Mouse (Mus musculus) urinary bladder, postnatal 10 days (tissue): ENCODE measurements around the gene Gm28048.

ENCODE experiments used
- DNase-seq: peaks from one replicate; pipeline ENCODE4 v3.0.0; 2022; ENCODE audit warnings: low spot score

The Gm28048 gene

GRCm38 (mm10) chr11:22832600-22832999, 149.3 kb downstream of the Gm28048 start:
- DNase-seq: no peak

DNA sequence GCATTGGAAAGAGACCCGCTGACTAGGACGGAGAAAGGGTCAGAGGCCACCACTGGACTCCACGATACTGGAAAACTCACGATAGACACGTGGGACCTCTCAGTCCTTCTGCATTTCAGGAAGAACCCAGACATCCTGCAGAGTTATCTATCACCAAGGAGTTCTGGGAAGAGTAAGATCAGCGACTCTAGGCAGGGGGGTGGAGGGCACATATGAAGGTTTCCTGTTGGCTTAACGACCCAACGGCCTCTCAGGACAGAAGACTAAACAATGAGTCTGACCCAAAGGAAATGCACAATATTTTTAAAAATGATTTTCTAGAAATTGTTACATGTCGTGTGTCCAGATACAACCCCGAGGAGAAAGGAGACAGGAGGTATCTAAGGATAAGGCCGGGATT, 150.0 kb downstream of the Gm28048 start:
- DNase-seq: no peak

- no peak for DNase-seq
Measured at GRCm38 (mm10) chr11:22830684-22831083, 151.2 kb downstream of the Gm28048 start.

DNA sequence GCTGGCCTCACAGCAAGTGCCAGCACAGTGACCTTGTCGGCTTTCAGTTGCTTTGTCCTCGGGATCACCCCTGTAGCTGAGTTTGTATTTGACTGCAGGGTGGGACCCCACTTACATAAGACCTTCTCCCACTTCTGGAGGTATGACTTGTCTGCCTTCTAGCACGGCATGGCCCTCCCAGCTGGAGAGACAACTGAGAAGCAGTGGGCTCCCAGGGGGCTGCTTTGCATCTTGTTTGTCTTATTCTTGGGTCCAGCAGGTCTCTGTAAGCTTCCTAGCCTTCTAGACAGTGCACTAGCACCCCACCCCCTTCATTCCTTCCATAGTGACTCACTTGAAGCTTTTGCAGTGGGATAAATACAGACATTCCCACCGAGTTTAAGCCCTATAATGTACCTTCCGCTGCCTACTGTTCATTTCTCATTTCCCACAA, 151.7 kb downstream of the Gm28048 start:
- DNase-seq: no peak

- no peak for DNase-seq
Measured at GRCm38 (mm10) chr11:22828988-22829632, 152.8 kb downstream of the Gm28048 start.

DNA sequence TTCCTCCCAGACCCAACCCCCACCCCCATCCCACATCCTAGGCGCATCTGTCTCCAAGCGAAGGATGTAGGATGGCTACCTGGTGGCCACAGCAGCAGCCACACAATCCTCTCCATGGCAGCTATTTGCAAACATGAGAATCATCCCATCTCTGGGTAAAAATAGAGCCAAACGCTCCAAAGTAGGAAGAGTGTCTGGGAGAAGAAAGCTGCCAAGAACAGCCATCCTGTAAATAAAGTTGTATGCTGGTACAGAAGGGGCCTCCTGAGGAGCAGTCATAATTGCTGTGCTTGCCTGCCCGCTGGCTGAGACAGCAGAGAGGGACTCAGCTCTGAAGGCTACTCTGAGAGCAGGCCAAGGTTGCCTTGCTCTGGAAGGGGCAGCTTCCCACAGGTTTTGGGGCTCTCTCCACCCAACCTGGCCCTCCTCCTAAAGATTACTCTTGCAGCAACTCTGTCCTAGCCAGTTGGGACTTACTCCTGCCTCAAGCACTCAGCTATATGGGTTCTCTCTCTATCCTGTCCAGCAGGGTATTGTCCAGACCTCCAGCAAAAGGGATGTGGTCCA, 154.3 kb downstream of the Gm28048 start:
- DNase-seq: no peak

DNA sequence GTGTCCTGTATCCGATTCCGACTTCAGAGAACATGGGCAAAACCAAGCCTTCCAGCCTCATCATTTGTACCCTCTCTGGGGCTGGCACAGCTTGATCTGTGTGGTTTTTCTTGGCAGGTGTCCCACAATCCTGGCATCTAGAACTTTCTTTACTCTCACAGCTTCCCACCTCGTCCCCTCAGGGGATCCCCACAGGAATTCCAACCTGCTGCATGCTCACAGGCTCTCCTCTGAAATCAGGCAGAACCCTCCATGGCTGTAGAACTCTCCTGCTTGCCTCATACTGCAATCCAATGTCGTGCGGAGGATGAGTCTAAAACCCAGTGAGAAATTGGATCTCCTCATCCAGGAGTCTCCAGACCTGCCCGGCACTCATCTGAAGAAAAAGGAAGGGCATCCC, 155.2 kb downstream of the Gm28048 start:
- no peak for DNase-seq

DNA sequence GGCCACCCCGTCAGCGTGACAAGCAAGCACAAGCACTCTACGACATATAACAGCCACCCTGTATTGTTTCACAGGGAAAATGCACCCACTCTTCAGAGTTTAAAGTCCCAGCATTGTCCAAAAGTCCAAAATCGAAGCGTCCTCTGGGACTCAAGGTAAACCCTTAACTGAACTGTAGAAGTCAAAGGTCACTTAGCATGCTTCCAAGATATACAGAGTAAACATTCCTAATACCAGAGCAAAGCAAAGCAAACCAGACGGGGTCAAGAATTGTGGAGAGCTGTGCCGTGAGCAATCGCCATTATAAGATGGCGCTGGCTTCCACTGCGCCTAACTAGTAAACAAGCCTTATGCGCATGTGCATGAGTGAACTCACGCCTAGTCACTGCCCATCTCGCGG, 155.8 kb downstream of the Gm28048 start:
- DNase-seq: no peak

DNA sequence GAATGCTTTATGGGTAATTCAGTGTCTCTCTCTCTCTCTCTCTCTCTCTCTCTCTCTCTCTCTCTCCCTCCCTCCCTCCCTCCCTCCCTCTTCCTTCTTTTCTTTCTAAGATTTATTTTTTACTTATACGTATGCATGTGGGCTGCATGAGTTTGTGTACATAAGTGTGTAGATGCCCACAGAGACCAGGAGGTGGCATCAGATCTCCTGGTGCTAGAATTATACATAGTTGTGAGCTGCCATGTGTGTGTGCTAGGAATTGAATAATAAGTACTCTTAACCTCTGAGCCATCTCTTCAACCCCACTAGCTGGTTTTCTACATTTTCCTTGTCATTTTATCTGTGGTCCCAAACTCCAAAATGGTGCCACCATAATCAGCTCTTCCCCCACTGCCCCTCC, 156.3 kb downstream of the Gm28048 start:
- no peak for DNase-seq

DNA sequence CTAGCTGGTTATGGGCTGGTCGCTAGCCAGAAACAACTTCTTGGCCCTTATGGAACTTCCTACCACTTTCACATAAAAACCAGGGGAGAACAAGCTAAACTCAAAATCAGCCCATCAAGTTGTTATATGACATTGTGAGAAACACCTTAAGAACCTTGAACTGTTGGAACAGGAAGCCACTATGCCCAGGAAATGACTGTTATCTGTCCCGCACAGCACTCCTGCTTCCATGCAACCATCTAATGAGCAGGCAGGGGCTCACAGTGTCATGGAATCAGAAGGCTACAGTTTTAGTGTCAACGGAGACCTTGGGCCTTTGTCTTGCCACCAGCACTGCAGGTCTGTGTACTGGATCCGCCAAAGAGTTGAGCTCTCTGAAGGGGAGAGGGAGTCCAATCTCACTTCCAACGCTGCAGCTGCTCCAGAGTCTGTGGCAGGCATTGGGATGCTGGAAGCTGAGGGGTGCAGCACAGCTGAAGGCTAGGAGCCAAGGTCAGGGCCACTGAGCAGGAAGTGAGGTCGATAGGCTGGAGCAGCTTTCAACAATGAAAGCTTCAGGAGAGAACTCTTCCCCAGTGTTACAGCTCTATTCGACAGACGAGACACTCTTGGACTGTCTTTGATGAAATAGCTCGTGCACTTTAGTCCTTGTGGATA, 157.7 kb downstream of the Gm28048 start:
- no peak for DNase-seq

- DNase-seq: no peak
Measured at GRCm38 (mm10) chr11:22821243-22821642, 160.6 kb downstream of the Gm28048 start.

GRCm38 (mm10) chr11:22818371-22818770, 163.5 kb downstream of the Gm28048 start:
- DNase-seq: no peak

DNA sequence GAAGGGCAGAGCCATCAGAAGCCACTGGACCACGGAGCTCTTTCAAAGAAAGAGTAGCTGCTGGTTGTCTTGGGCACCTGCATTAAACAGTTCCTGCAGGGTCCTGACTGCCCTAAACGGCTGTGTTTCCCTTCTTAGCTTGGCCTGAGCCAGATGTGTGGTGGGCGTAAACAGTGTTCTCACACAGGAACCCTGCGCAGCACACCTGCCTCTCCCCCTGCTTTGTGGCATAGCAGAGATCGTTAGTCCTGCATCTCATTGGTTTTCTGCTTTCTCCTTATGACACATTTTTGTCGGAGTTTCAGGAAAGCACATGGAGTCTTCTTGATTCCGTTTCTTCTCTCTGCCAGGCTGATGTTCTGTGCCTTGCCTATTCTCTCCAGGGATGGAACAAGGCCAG, 166.0 kb downstream of the Gm28048 start:
- DNase-seq: no peak

DNA sequence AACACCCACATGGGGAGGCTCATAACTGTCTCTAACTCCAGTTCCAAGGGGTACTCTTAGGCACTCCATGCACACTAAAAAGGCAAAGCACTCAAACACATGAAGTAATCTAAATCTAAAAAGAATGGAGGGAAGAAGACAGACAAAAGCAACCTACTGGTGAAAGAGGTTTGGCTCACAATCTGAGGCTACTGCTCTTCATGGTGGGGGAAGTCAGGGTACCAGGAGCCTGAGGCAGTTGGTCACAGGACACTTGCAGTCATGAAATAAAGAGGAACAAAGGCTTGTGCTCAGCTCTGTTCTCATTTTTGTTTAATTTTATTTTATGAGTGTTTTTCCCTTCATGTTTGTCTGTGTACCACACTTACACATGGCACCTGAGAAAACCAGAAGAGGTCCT, 166.7 kb downstream of the Gm28048 start:
- no peak for DNase-seq

- no peak for DNase-seq
Measured at GRCm38 (mm10) chr11:22813921-22814704, 167.8 kb downstream of the Gm28048 start.

- no peak for DNase-seq
Measured at GRCm38 (mm10) chr11:22813427-22813826, 168.5 kb downstream of the Gm28048 start.

GRCm38 (mm10) chr11:22811413-22811812, 170.5 kb downstream of the Gm28048 start:
- DNase-seq: no peak

- DNase-seq: no peak
Measured at GRCm38 (mm10) chr11:22809465-22810096, 172.3 kb downstream of the Gm28048 start.

DNA sequence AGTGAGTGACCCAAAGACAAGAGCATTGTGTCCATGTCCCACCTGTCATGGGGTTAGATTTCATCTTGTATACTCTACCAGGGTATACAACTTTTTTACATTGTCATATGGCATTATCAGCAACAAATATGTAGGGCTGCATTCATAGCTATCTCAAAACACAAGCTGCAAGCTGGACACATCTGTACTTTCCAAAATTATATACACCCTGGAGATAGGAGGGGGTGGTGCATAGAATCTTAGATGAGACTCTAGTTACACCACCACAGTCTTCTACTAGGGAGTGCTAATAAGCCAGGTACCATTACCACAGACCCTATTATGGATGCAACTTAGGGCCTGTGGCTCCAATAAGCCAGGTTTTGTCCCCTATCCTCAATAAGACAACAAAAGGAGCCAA, 173.8 kb downstream of the Gm28048 start:
- DNase-seq: no peak

DNA sequence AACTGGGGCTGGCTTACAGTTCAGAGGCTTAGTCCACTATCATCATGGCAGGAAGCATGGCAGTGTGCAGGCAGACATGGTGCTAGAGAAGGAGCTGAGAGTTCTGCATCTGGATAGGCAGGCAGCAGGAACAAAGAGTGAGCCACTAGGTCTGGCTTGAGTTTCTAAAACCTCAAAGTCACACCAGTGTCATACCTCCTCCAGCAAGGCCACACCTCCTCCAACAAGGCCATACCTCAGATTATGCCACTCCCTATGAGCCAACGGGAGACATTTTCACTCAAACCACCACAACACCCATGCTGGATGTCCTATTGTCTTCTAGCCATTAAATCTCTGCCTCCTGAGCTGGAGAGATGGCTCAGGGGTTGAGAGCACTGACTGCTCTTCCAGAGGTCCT, 176.7 kb downstream of the Gm28048 start:
- DNase-seq: no peak

GRCm38 (mm10) chr11:22799987-22800424, 181.9 kb downstream of the Gm28048 start:
- no peak for DNase-seq

- no peak for DNase-seq
Measured at GRCm38 (mm10) chr11:22798916-22799315, 183.0 kb downstream of the Gm28048 start.
